Mouse (Mus musculus): Measurements from ENCODE around the gene Det1. TPM values are rescaled to one million over a fixed set of nuclear protein-coding genes. Genes with fewer than 3 reads are reported as not detected.

Det1 gene
- polyA plus RNA-seq, 2 experiments = 15.6 to 18.6 TPM

- no peak for DNase-seq (ENCODE audit: low spot score)
- Histone ChIP-seq H3K4me1 (ENCODE audit: control insufficient read depth, insufficient read depth, low read length) (peaks cover 9% of the 10 kb centered on the region), H3K9ac (ENCODE audit: low read depth, low read length, severe bottlenecking) (no peak overlapping the region), H3K27me3 (ENCODE audit: control insufficient read depth, insufficient read depth, low read length) (peaks cover 32% of the 10 kb centered on the region), H3K36me3 (ENCODE audit: control insufficient read depth, insufficient read depth, low read length) (no peaks in the 10 kb centered on the region), H3K9me3 (ENCODE audit: control insufficient read depth, low read length) (no peaks in the 10 kb centered on the region), H3K27ac (replicated peaks; ENCODE audit: low read depth, low read length) (no peak overlapping the region), H3K4me2 (replicated peaks; ENCODE audit: low read depth, low read length, severe bottlenecking) (peak overlapping the region; percentile 52), H3K4me3 (replicated peaks; ENCODE audit: low read length) (peak overlapping the region; percentile 25)
- TF ChIP-seq POLR2A (IDR thresholded peaks at IDR 0.05; ENCODE audit: borderline replicate concordance, extremely low read depth, insufficient read depth, insufficient read length) = no peak
- ATAC-seq (ENCODE audit: low FRiP score, low read depth) = no peak
- WGBS = 2% methylated on average over 30 of the region's 34 CpGs
These were observed 36.1 kb upstream of the Det1 start for GRCm38 (mm10) chr7:78883016-78883725.

DNA sequence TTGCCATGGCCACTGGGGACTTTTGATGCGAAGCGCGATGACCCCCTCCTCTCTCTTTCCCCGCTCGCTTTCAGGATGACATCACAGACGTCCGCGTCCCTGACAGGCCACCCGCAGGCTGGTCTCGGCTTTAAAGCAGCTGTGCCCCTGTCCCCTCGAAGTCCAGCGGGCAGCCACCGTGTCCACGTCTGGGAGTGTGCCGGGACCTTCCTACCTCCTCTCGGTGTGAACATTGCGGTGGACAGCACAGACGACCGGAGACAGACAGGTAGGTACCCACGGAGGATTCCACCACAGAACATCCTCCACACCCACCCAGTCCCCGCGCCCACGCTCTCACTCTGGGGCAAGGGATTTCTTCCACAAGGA lies 35.4 kb upstream of the Det1 start:
- no peak for ATAC-seq (ENCODE audit: low FRiP score, low read depth)
- Histone ChIP-seq H3K4me3 (replicated peaks; ENCODE audit: low read length) (peak overlapping the region; percentile 25), H3K36me3 (ENCODE audit: control insufficient read depth, insufficient read depth, low read length) (no peaks in the 10 kb centered on the region), H3K4me1 (ENCODE audit: control insufficient read depth, insufficient read depth, low read length) (peaks cover 9% of the 10 kb centered on the region), H3K9me3 (ENCODE audit: control insufficient read depth, low read length) (no peaks in the 10 kb centered on the region), H3K4me2 (replicated peaks; ENCODE audit: low read depth, low read length, severe bottlenecking) (peak overlapping the region; percentile 52), H3K27me3 (ENCODE audit: control insufficient read depth, insufficient read depth, low read length) (peaks cover 32% of the 10 kb centered on the region), H3K27ac (replicated peaks; ENCODE audit: low read depth, low read length) (no peak overlapping the region), H3K9ac (ENCODE audit: low read depth, low read length, severe bottlenecking) (no peak overlapping the region)
- no peak for TF ChIP-seq POLR2A (IDR thresholded peaks at IDR 0.05; ENCODE audit: borderline replicate concordance, extremely low read depth, insufficient read depth, insufficient read length)
- no peak for DNase-seq (ENCODE audit: low spot score)
- 3% methylated on average over 20 of the region's 23 CpGs for WGBS

- Histone ChIP-seq H3K27ac (replicated peaks; ENCODE audit: low read depth, low read length) (no peak overlapping the region), H3K4me1 (ENCODE audit: control insufficient read depth, insufficient read depth, low read length) (peaks cover 9% of the 10 kb centered on the region), H3K4me3 (replicated peaks; ENCODE audit: low read length) (peak overlapping the region; percentile 25), H3K4me2 (replicated peaks; ENCODE audit: low read depth, low read length, severe bottlenecking) (peak overlapping the region; percentile 52), H3K9ac (ENCODE audit: low read depth, low read length, severe bottlenecking) (no peak overlapping the region), H3K36me3 (ENCODE audit: control insufficient read depth, insufficient read depth, low read length) (no peaks in the 10 kb centered on the region), H3K9me3 (ENCODE audit: control insufficient read depth, low read length) (no peaks in the 10 kb centered on the region), H3K27me3 (ENCODE audit: control insufficient read depth, insufficient read depth, low read length) (peaks cover 32% of the 10 kb centered on the region)
- 23% methylated on average over 14 of the region's 16 CpGs for WGBS
- TF ChIP-seq POLR2A (IDR thresholded peaks at IDR 0.05; ENCODE audit: borderline replicate concordance, extremely low read depth, insufficient read depth, insufficient read length) = no peak
- DNase-seq (ENCODE audit: low spot score) = no peak
- no peak for ATAC-seq (ENCODE audit: low FRiP score, low read depth)
These were observed 34.8 kb upstream of the Det1 start for GRCm38 (mm10) chr7:78881607-78882468.

- Histone ChIP-seq H3K27ac (replicated peaks; ENCODE audit: low read depth, low read length) (no peak overlapping the region), H3K4me1 (ENCODE audit: control insufficient read depth, insufficient read depth, low read length) (no peaks in the 10 kb centered on the region), H3K4me3 (replicated peaks; ENCODE audit: low read length) (no peak overlapping the region), H3K9ac (ENCODE audit: low read depth, low read length, severe bottlenecking) (no peak overlapping the region), H3K27me3 (ENCODE audit: control insufficient read depth, insufficient read depth, low read length) (no peaks in the 10 kb centered on the region), H3K9me3 (ENCODE audit: control insufficient read depth, low read length) (no peaks in the 10 kb centered on the region), H3K4me2 (replicated peaks; ENCODE audit: low read depth, low read length, severe bottlenecking) (no peak overlapping the region), H3K36me3 (ENCODE audit: control insufficient read depth, insufficient read depth, low read length) (no peaks in the 10 kb centered on the region)
- 87% methylated on average over 5 of the region's 5 CpGs for WGBS
- ATAC-seq (ENCODE audit: low FRiP score, low read depth) (no peak), DNase-seq (ENCODE audit: low spot score) (no peak)
- no peak for TF ChIP-seq POLR2A (IDR thresholded peaks at IDR 0.05; ENCODE audit: borderline replicate concordance, extremely low read depth, insufficient read depth, insufficient read length)
These were observed 25.8 kb upstream of the Det1 start for GRCm38 (mm10) chr7:78872831-78873230.

DNA sequence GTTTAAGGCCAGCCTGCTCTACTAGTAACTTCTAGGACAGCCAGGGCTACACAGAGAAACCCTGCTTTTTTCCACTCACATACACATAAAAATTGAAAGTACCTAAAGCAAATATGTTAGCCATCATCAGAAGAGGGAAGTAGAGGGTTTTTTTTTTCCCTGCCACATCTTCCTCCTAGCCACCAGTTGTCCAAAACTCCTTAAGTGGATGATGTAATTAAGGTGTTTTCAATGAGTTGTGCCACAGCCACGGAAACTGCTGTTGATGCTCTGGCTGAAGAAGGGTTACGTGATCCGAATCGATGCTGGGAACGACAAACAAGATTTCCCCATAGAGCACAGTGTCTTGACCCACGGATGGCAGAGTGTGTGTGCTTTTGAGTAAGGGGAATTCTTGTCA lies 25.3 kb upstream of the Det1 start:
- H3K9ac ChIP-seq (ENCODE audit: low read depth, low read length, severe bottlenecking) = no peak overlapping the region
- no peak overlapping the region for H3K27ac ChIP-seq (replicated peaks; ENCODE audit: low read depth, low read length)
- WGBS = 91% methylated on average over 6 of the region's 6 CpGs
- no peak for TF ChIP-seq POLR2A (IDR thresholded peaks at IDR 0.05; ENCODE audit: borderline replicate concordance, extremely low read depth, insufficient read depth, insufficient read length)
- H3K36me3 ChIP-seq (ENCODE audit: control insufficient read depth, insufficient read depth, low read length) = no peaks in the 10 kb centered on the region
- no peak overlapping the region for H3K4me2 ChIP-seq (replicated peaks; ENCODE audit: low read depth, low read length, severe bottlenecking)
- ATAC-seq (ENCODE audit: low FRiP score, low read depth) (no peak), DNase-seq (ENCODE audit: low spot score) (no peak)
- H3K9me3 ChIP-seq (ENCODE audit: control insufficient read depth, low read length) = no peaks in the 10 kb centered on the region
- no peaks in the 10 kb centered on the region for H3K27me3 ChIP-seq (ENCODE audit: control insufficient read depth, insufficient read depth, low read length)
- H3K4me1 ChIP-seq (ENCODE audit: control insufficient read depth, insufficient read depth, low read length) = no peaks in the 10 kb centered on the region
- H3K4me3 ChIP-seq (replicated peaks; ENCODE audit: low read length) = no peak overlapping the region

Measured in limb, embryonic 14.5 days (tissue).